Mouse (Mus musculus) T-helper 17 cell (primary cell): ENCODE data around the gene Alkbh1.

Source experiments
- in situ Hi-C, 2 experiments: fragments of 300-600 bp; cut with MboI, MseI; formaldehyde crosslinking; loops; 1 replicate in 1 of 2; 2 replicates in 1 of 2; pipeline ENCODE4 v1.15.1; 2025; ENCODE audit warnings: high pct_unique_total_duplicates in 2 of 2

The Alkbh1 gene

DNA sequence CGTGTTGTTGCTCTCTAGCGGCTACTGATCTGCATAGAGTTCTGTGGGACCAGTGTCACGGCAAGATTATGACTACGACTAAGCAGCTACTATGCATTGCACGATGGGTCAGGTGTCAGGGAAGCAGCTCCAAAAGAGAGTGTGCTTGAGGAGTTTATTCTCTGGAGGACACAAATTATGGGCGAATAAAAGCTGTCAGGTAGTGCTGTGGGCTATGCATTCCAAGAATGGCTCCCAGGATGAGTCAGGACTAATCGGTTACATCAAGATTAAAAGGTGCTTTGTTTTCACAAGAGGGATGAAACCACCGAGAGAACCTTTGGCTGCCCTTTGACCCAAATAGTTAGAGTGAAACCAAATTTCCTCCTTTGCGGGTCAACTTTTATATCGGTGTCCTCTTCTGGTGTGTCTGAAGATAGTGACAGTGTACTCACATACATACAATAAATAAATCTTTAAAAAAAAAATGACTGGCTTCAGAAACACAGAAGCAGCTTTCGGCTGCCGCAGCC lies 23.8 kb downstream of the Alkbh1 start:
- in situ Hi-C loops = loop anchor here in 1 of 2 experiments (10.0 kb wide), 1 partner anchor 1715 kb away; no protein-coding TSS in a partner anchor

DNA sequence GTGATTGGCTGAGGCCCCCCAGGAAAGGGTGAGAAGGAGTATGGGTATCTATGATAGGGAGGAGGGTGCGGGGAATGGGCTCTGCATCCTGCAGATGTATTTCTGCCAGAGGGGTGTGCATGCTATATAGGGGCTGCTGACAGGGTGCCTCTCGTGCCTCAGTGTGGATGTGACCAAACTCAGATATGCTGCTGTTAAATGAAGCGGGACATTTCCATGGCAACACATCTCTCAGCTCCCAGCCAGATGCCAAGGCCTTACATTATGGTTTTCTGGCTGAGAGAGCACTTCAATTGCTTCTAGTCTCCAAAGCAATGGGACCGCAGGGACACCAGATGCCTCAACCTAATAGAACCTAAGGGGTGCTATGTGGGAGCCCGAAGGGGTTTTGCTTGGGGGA lies 24.9 kb downstream of the Alkbh1 start:
- in situ Hi-C loops = loop anchor here in 1 of 2 experiments (10.0 kb wide), 1 partner anchor 1716 kb away; no protein-coding TSS in a partner anchor

DNA sequence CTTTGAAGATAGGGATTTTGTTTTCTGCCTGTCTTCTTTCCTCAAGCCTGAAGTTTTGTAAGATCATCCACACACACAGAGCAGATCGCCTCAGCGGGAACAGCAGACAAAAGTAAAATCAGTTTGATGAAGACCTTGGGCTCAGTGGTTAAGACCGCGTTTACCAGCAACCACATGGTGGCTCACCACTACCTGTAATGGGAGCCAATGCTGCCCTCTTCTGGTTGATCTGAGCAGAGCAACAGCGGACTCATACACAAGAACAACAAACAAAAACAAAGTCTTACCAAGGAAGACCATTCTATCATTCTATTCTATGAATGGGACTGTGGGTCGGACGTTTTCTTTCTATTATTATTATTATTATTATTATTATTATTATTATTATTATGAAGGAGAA lies 27.1 kb downstream of the Alkbh1 start:
- in situ Hi-C loops = loop anchor here in 1 of 2 experiments (10.0 kb wide), 1 partner anchor 1718 kb away; no protein-coding TSS in a partner anchor

DNA sequence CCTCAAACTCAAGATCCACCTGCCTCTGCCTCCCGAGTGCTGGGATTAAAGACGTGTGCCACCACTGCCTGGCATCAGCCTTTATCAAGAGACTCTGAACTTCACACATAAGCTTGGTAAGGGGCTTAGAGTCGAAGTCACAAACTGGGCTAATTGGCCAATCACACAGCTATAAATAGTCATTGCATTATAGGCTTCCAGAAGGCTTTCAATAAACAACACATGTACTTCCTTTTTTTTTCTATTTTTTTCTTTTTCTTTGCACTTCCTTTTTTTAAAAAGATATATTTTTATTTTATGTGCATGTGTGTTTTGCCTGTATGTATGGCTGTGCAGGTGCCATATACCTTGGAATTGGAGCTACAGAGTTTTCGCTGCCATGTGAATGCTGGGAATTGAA lies 28.5 kb downstream of the Alkbh1 start:
- in situ Hi-C loops = loop anchor here in 1 of 2 experiments (10.0 kb wide), 1 partner anchor 1719 kb away; no protein-coding TSS in a partner anchor

DNA sequence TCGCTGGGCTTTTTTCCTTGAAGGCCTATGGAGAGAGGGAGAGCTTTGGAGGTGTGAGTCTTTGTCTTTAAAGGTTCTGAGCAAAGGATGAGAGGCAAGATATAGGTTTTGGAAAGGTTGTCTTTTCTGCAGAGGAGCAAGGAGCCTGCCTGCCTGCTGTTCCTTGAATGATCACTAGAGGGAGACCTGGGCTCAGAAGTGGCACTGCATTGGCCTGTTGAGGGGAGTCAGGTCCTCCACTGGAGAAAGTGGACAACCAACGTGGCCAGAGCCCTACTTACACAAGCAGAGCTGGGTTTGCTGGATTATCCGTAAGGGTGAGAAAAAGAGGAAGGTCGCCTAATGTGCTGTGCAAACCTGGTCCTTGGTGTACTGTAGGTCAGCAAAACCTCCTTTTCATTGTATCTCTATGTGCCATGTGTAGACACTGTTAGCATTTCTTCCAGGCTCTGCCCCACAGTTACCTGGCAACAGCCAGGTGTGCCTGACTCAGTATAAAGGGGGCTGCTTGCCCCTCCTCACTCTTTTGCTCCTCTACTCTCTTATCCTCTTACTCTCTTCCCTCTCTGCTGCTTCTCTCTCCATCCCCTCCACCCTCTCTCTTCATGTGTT lies 30.5 kb downstream of the Alkbh1 start:
- in situ Hi-C loops = loop anchor here in 1 of 2 experiments (10.0 kb wide), 1 partner anchor 1722 kb away; no protein-coding TSS in a partner anchor

DNA sequence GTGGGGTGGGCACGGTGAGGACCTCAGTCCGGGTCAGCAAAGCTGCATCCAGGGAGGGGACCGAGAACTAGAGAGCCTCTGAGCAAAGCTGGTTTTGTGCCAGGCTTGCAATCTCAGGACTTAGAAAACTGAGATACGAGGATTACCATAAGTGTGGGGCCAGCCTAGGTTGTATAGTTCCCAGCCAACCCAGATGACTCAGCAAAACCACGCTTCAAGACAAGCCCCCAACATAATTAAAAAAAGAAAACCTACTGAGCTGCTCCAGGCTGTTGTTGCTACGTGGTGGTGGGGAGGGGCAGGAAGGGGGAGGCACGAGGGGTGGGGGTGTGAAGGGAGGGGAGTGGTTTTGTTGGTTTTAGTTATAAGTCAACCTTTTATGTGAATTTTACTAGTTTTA lies 32.8 kb downstream of the Alkbh1 start:
- in situ Hi-C loops = loop anchor here in 1 of 2 experiments (10.0 kb wide), 1 partner anchor 1724 kb away; no protein-coding TSS in a partner anchor

DNA sequence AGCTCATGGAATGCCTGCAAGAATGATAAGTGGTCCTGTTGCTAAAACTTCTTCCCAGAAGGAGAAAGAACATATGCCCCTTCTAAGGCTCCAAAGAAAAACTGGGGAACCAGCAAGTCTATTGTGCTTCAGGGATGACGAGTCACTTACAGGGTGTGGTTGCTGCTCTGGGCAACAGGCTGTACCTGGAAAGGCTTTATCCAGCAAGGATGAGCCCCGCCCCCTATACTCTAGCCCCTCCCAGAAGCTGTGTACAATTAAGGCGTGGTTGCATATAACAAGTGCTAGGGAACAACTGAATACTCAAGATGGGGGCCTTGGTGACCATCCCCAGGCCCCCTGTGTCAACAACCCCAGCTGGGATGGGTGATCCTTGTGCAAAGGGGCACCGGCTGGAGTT lies 34.7 kb downstream of the Alkbh1 start:
- in situ Hi-C loops = no loop called here

DNA sequence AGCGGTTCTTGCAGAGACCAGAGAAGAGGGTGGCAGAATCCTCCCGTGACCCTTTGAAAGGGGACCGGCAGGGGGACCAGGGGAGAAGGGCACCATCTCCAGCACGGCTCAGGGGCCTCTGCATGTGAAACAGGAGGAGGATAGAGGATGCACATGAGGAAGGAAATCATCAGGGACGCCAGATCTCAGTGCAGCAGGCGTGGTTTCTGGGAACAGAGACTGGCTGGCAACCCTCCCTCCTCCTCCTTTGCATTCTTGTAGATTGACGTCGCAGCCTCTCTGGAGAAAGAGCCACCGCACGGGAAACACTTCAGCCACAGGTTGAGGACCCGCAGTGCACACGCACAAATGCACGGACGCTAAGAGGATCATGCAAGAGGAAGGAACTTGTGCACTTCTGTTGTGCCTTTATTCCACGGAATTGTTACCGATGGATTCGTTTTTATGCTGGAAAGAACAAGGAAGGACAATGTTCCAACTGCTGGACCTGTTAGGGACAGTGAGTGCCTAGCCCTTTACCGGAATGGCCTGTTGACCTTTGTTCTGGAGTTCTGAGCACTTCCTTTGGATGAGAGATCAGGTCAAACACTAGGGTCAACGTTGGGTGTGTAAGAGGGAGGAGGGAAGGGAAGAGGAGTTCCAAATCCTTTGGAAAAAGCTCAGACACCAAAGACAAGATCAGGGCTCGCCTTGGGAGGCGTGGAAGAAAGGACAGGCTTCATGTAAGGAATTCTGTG lies 35.8 kb downstream of the Alkbh1 start:
- in situ Hi-C loops = no loop called here

DNA sequence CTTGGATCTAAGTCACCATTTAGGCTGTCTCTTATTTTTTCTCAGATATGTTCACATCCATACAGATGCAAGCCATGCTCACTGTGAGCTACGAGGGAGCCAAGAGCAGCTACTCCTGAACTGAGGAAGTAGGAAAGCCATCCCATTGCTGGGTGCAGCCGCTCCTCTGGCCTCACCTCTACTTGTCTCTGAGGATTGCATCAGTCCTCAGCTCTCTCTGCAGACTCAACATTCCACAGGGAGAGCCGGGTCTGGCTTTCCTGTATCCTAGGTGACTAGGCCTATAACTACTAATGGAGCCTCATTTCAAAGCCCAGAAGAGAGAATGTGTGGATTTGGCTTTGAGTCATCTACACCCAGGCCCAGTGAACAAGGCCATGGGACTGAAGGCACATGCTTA lies 38.1 kb downstream of the Alkbh1 start:
- in situ Hi-C loops = no loop called here

DNA sequence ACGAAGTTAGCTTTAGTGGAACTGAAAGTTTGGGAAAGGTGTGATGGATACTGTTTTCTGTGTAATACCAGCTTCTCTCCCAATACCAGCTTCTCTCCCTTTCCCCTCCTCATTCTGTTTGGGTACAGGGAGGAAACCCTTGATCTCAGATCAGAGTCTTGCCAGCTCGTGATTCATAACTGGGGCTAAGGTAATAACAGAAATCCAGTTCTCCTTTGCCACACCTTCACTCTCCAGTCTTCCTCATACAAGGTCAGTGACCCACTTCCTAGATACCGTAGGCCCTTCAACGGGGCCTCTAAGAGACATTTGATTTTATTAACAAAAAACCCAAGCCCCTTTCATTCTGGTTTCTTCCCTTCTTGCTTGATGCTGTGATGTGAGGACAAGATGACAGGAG lies 38.7 kb downstream of the Alkbh1 start:
- in situ Hi-C loops = no loop called here

DNA sequence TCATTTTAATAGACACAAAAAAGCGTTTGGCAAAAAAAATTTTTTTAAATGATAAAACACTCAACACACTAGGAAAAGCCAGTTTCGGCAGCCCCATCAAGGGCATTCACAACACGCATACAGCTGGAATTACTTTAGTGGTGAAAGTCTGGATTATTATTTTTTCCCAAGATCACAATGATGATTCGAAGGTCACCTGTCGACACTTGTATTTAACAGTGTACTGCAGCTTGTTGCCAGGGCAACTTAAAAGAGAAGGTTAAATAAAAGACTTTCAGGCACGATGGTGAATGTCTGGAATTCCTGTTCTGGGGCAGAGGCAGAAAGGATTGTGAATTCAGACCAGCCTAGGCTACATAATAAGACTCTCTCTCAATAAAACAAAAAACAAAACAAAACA lies 41.9 kb downstream of the Alkbh1 start:
- in situ Hi-C loops = no loop called here

DNA sequence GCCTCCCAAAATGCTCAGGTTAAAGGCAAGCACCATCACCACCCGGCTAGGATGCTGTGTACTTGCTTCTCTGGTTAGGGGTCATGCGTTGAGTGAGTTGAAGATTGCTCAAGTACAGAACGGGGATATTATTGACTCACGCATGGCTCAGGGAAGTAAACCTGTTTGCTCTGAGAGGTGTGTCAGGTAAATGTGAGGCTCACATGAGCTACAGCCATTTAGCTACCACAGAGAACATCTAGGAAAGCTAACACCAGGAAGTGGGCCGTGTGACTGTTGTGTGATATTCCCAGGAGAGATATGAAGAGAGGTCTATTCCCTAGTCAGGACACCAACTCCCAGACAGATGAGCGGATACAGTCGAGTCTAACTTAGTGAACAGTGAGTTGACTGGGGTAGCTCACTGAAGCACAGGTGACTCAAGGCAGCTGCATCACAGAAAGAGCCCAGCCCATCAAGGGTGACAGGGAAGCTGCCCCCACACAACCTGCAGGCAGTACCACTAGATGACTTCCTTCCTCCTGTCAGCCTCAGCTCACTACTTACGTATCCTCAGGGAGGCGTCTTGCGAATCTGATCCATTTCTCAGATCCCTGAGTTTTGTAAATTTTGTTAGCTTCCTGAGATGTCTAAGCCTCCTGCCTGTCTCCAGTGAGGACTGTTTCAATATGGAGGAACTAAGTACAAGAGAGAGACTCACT lies 44.5 kb downstream of the Alkbh1 start:
- in situ Hi-C loops = no loop called here

DNA sequence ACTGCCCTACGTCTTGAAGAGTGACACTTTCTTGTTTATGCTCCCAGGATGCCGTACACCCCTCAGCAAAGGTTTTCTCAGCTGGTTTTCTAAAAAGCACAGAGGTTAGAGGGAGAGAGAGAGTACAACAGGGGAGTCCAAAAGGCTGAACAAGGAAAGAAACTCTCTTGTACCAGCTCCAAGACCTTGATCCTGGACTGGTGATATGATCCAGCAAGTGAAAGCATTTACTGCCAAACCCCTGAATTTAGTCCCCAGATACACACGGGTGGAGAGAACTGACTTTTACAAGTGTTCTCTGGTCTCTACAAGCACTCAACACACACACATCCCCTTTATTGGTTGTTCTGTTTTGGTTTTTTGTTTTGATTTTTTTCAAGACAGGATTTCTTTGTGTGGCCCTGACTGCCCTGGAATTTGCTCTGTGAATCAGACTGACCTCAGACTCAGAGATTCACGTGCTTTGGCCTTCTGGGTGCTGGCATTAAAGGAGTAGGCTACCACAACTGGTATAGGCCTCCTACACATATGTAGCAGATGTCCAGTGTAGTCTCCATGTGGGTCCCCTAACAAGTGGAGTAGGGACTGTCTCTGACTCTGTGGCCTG lies 45.9 kb downstream of the Alkbh1 start:
- in situ Hi-C loops = no loop called here

DNA sequence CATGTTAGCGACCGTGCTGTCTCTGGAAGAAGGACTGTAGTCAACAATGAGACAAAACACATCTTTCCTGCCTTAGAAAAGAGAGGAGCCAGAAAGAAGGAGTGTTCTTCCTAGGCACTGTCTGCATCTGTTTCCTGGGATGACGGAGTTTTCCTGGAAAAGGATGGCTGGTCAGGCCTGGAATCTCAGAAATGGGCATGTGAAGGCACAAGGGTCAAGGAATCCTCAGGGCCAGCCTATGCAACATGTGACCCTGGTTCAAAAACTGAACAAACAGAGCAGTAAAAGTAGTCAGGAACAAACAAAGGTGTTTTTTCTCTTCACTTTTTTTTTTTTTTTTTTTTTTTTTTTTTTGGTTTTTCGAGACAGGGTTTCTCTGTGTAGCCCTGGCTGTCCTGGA lies 46.7 kb downstream of the Alkbh1 start:
- in situ Hi-C loops = no loop called here

DNA sequence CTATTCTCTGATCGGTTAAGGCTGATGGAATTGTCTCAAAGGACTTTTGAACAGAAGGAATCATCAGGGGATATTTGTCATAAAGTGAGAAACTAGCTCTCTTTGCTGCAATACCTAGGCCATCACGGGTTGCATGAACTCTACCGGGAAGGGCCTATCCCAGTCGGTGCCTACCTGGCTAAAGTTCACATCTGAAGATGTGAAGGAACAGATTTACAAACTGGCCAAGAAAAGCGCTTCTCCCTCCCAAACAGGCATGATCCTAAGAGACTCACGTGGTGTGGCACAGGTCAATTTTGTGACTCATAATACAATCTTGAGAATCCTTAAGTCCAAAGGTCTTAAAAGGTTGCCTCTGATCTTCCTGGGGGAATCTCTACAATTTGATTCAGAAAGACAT lies 49.5 kb downstream of the Alkbh1 start:
- in situ Hi-C loops = no loop called here

DNA sequence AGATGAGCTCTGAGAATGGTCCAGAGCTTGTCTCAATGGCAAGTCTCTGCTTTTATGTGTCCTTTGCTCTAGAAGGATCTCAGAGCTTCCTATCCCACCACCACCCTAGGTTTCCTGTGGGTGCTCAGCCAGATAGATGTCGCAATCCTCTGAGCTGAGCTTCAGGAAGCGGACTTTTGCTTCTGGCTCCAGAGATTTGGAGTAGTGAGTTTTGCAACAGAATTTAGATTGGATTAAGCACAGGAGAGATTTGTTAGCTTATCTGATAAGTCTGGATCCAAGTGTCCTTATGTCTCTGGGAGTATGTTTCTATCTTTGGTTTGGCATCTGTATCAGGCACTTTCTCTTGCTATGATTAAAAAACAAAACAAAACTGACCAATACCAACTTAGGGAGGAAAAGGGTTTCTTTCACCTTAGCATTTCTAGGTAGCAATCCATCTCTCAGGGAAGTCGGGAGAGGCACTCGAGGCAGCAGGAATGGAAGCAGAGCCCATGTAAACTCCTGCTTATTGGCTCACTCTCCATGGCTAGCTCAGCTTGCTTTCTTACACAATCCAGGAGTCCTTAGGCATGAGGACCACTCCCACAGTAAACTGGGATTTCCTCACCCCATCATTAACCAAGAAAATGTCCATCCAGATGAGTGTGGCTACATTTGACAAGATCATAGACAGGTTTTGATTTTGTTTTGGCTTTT lies 50.2 kb downstream of the Alkbh1 start:
- in situ Hi-C loops = no loop called here

DNA sequence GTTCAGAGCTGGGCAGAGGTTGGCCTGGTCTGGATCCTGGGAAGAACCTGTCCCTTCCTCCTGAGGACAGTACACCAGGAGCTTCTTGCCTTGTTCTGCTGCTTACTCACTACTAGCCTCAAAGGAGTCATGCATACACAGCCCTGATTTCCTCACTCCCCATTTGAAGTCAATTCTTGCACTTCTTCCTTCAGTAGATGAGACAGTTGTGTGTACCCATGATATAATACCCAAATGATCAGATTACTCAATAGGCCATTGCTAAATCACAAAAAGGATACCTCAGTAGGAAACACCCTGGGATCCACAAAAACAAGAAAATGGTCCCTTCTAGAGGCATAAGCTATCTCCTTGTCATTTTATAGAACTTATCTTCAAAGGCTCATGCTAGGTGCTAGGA lies 52.5 kb downstream of the Alkbh1 start:
- in situ Hi-C loops = no loop called here

DNA sequence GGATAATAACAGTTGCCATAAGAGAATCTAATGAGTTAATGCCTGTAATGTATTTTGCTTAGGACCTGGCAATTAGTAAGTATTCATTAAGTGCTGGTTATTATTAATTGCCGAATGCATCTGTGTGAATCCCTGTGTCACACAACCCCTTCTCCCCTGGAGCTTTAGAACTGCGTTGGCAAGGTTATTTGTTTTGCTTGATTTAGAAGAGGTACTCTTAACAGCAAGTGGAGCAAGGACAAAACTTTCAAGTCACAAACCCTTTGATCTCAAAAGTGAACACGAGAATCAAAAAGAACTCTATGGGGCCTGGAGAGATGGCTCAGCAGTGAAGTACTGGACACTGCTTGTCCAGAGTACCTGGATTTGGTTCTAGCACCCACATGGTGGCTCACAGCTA lies 54.6 kb downstream of the Alkbh1 start:
- in situ Hi-C loops = no loop called here

DNA sequence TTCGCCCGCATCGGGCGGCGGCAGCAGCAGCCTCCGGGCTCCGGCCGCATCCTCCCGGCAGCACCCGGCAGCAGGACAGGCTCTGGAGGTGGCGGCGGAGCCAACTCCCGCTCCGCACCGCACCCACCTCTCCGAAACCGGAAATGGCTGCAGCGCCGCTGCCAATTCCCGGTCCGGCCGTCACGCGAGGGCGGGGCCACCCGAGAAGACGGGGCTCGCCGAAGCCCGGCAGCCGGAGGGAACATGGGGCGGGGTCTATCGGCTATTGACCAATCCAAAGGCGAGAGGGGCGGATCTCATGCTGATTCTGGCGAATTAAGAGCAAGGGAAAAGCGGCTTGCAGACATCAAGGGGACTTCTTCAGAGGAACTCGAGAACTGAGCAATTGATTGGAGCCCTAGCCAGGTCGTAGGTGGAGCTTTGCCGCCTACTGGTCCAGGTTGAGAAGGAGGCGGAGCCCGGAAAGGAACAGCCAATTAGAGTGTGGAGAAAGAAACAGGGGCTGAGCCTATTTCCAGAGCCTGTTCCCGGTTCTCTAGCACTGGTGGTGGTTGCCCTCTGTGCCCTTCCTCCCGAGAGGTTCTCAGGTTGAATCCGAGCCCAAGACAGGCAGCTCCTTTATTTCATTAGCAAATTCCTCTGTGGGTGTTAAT lies 55.6 kb downstream of the Alkbh1 start, which contains the start of gene Sptlc2:
TSS of gene Sptlc2 (minus strand) at position 234 of the 653 bp plus-strand sequence.
- in situ Hi-C loops = no loop called here
